Mouse (Mus musculus): ENCODE results near the gene Tfip11. TPM values are rescaled to one million over a fixed set of nuclear protein-coding genes. Genes with fewer than 3 reads are reported as not detected.

Tfip11 gene
- polyA plus RNA-seq, 1 experiment from 2014 or later = 30.9 TPM

DNA sequence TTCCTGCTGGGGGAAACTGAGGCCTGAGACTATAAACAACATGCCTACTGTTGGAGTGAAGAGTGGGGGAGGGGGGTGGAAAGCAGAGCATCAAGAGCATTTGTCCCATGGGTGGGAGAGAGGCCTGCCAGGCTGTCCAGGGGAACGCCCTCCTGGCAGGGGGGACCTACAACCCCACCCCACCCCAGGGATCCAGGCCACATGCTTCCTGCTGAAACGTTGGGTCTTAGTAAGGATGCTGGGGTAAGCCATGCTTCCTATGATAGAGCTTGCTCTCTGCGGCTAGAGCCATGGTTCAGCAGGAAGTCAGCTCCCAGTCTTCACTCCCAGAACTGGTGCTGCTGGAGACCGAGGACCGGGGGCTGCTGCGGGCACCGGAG is 42.0 kb upstream of the Tfip11 start:
- ATAC-seq (ENCODE audit: low FRiP score, low read depth) = no peak
- H3K9me3 ChIP-seq = no peaks in the 10 kb centered on the region
- 0 out of 2 replicates have a peak overlapping the region, but pooled peaks have one; percentile 30 for H3K27ac ChIP-seq (replicated peaks)
- peaks cover 4% of the 10 kb centered on the region for H3K4me1 ChIP-seq (replicated peaks)
- H3K4me3 ChIP-seq = no peak overlapping the region
- H3K9ac ChIP-seq = no peak overlapping the region
- 84% methylated on average over 7 of the region's 7 CpGs for WGBS
- H3K4me2 ChIP-seq = no peak overlapping the region
- no peaks in the 10 kb centered on the region for H3K36me3 ChIP-seq
- H3K27me3 ChIP-seq = no peaks in the 10 kb centered on the region

- peaks cover 4% of the 10 kb centered on the region; the same call in 1 of the 2 replicates for H3K4me1 ChIP-seq (replicated peaks)
These were observed 40.5 kb upstream of the Tfip11 start for GRCm38 (mm10) chr5:112285548-112286085.

GRCm38 (mm10) chr5:112286608-112286983 is 39.6 kb upstream of the Tfip11 start:
- peaks cover 11% of the 10 kb centered on the region for H3K4me1 ChIP-seq (replicated peaks)
- no peaks in the 10 kb centered on the region for H3K9me3 ChIP-seq
- 87% methylated on average over 2 of the region's 2 CpGs for WGBS
- no peaks in the 10 kb centered on the region for H3K36me3 ChIP-seq
- no peak for ATAC-seq (ENCODE audit: low FRiP score, low read depth)
- H3K9ac ChIP-seq = no peak overlapping the region
- H3K4me3 ChIP-seq = no peak overlapping the region
- H3K27ac ChIP-seq (replicated peaks) = no peak overlapping the region
- no peak overlapping the region for H3K4me2 ChIP-seq
- no peaks in the 10 kb centered on the region for H3K27me3 ChIP-seq

More at GRCm38 (mm10) chr5:112285548-112286085, 40.5 kb upstream of the Tfip11 start:
- H3K4me3 ChIP-seq = no peak overlapping the region
- WGBS = 90% methylated on average over 7 of the region's 7 CpGs
- H3K27ac ChIP-seq (replicated peaks) = no peak overlapping the region
- H3K27me3 ChIP-seq = no peaks in the 10 kb centered on the region
- no peaks in the 10 kb centered on the region for H3K9me3 ChIP-seq
- H3K9ac ChIP-seq = no peak overlapping the region
- H3K36me3 ChIP-seq = no peaks in the 10 kb centered on the region
- ATAC-seq (ENCODE audit: low FRiP score, low read depth) = no peak
- no peak overlapping the region for H3K4me2 ChIP-seq

DNA sequence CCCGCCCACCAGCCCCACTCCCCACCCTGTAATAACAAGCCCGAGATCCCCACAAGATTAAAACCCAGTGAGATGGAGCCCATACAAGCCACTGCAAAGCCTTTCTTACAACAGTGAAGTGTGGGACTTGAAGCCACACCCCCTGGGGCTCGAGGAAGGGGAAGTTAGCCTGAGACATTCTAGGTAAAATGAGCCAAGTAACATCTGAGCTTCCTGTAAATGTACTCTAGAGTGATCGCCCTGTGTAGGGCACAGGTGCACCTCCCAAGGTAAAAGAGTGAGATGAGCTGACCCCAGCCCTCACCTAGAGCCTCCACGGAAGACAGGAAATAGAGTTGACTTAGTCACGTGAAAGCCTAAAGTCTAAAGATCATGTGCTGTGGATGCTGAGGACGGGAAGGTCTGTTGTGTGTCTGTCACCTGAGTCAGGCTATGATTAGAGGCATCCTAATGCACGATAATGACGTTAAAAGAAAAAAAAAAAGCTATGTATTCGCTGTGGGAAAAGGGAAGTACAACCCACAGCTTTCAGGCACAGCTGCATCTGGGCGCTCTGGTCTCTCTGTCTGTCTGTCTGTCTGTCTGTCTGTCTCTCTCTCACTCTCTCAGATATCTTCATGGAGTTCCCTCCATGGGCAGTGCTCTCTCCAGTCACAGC is 39.0 kb upstream of the Tfip11 start:
- Histone ChIP-seq H3K27ac (replicated peaks) (no peak overlapping the region), H3K4me2 (no peak overlapping the region), H3K9ac (no peak overlapping the region), H3K4me3 (no peak overlapping the region), H3K27me3 (no peaks in the 10 kb centered on the region), H3K9me3 (no peaks in the 10 kb centered on the region), H3K4me1 (replicated peaks) (peaks cover 12% of the 10 kb centered on the region), H3K36me3 (no peaks in the 10 kb centered on the region)
- 84% methylated on average over 11 of the region's 11 CpGs for WGBS
- ATAC-seq (ENCODE audit: low FRiP score, low read depth) = no peak

GRCm38 (mm10) chr5:112287652-112288051 is 38.5 kb upstream of the Tfip11 start:
- ATAC-seq (ENCODE audit: low FRiP score, low read depth) = no peak

DNA sequence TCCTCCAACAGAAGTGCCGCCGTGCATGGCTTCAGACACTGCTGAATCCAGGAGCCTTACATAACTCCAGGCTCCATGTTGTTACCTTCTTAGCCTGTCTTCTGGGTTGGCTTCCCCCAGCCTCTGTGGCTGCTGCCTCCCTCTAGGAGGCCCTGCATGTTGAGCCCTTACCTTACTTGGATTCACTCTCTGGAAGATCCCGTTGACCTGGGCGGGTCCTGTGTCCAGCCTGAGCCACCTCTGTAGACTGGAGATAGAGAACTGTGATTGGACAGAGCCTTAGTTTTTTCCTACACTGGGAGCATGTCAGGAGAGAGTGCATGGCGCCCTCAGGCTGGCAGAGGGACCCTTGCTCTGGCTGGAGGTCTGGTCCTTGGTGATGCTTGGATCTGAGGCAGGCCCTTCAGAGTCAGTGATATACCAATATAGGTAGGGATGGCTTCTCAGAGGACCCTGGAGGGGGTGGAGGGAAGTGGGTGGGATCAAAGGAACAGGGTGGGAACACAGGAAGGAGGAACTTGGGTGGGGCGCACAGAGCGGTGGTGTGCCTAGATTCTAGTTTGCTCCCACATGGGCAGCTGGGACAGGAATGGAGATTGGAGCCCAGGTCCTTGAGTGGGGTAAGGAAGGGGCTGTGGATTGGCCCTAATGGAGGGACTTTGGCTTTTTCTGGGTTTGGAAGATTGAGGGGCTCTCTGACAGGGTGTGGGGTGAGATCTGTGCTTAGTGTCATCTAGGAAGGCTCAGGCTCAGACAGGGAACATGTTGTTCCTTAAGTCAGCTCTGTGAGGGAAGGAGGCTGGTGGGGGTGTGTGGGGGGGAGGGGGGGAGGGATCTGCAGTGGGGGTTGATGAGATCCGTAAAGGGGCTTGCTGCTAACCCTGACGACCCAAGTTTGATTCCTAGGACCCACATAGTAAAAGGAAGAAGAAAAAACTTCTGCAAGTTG is 37.7 kb upstream of the Tfip11 start:
- Histone ChIP-seq H3K4me2 (no peak overlapping the region), H3K9ac (no peak overlapping the region), H3K27ac (replicated peaks) (no peak overlapping the region), H3K27me3 (no peaks in the 10 kb centered on the region), H3K4me3 (no peak overlapping the region), H3K36me3 (no peaks in the 10 kb centered on the region), H3K4me1 (replicated peaks) (peaks cover 8% of the 10 kb centered on the region; the same call in 1 of the 2 replicates), H3K9me3 (no peaks in the 10 kb centered on the region)
- no peak for ATAC-seq (ENCODE audit: low FRiP score, low read depth)
- 86% methylated on average over 9 of the region's 9 CpGs for WGBS

More at GRCm38 (mm10) chr5:112287652-112288051, 38.5 kb upstream of the Tfip11 start:
- Histone ChIP-seq H3K36me3 (no peaks in the 10 kb centered on the region), H3K27ac (replicated peaks) (no peak overlapping the region), H3K4me1 (replicated peaks) (peaks cover 8% of the 10 kb centered on the region; the same call in 1 of the 2 replicates), H3K4me3 (no peak overlapping the region), H3K27me3 (no peaks in the 10 kb centered on the region), H3K9ac (no peak overlapping the region), H3K9me3 (no peaks in the 10 kb centered on the region), H3K4me2 (no peak overlapping the region)
- 93% methylated on average over 2 of the region's 2 CpGs for WGBS

DNA sequence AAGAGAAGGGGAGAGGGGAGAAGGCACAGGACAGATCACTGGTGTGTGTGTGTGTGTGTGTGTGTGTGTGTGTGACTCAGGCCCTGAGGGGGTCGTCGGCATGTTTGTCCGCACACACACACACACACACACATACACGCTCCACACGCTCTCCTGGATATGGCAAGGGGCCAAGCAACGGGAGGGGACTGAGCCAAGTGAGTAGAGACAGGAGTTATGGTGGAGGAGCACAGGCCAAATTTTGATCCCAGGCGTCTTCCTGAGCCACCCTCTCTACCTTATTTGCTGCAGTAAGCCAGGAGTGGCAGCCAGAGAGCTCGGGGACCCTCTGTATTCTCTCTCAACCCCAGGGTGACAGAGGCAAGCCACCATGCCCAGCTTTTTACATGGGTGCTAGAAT is 36.9 kb upstream of the Tfip11 start:
- no peak overlapping the region for H3K27ac ChIP-seq (replicated peaks)
- H3K27me3 ChIP-seq = no peaks in the 10 kb centered on the region
- no peak overlapping the region for H3K4me3 ChIP-seq
- ATAC-seq (ENCODE audit: low FRiP score, low read depth) = no peak
- H3K4me2 ChIP-seq = no peak overlapping the region
- WGBS = 59% methylated on average over 8 of the region's 8 CpGs
- no peaks in the 10 kb centered on the region for H3K36me3 ChIP-seq
- H3K4me1 ChIP-seq (replicated peaks) = peaks cover 8% of the 10 kb centered on the region; the same call in 1 of the 2 replicates
- no peaks in the 10 kb centered on the region for H3K9me3 ChIP-seq
- no peak overlapping the region for H3K9ac ChIP-seq

DNA sequence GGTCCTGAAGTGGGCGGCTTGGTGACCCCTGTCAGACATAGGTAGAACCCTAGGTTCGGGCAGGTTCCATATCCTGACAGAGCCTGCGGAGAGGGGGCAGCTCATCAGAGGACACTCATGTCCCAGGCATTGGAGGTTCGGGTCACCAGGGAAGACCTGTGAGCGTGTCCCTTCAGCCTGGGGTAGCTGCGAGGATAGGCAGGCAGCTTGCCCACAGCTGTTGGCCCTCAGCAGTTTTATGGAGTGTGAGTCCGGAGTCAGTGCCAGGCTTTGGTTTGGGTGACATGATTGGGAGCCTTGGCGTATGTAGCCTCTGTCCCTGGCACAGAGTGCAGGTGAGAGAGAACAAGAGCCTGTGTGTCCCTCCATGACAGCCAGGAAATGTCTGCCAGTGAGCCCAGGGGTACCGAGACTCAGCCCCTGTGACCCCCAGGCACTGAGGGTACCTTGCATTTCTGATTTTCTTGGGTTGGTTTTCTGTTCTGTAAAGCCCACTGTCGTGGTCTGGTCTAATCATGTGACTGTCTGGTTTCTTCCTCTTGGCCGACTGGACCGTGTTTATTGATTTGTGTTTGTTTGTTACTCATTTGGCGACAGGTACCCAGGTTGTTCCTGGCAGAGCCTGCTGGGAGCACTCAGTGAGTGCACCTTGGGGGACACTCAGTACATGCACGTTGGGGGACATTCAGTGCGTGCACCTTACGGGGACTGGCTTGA is 36.2 kb upstream of the Tfip11 start:
- H3K9me3 ChIP-seq = no peaks in the 10 kb centered on the region
- no peak overlapping the region for H3K4me2 ChIP-seq
- no peaks in the 10 kb centered on the region for H3K27me3 ChIP-seq
- H3K4me1 ChIP-seq (replicated peaks) = peaks cover 13% of the 10 kb centered on the region; the same call in 1 of the 2 replicates
- WGBS = 84% methylated on average over 16 of the region's 16 CpGs
- H3K9ac ChIP-seq = no peak overlapping the region
- no peak overlapping the region for H3K4me3 ChIP-seq
- H3K27ac ChIP-seq (replicated peaks) = no peak overlapping the region
- ATAC-seq (ENCODE audit: low FRiP score, low read depth) = no peak
- H3K36me3 ChIP-seq = no peaks in the 10 kb centered on the region

GRCm38 (mm10) chr5:112290536-112290880 is 35.6 kb upstream of the Tfip11 start:
- H3K4me2 ChIP-seq = no peak overlapping the region
- H3K27me3 ChIP-seq = no peaks in the 10 kb centered on the region
- H3K4me1 ChIP-seq (replicated peaks) = peaks cover 15% of the 10 kb centered on the region; the same call in 1 of the 2 replicates
- ATAC-seq (ENCODE audit: low FRiP score, low read depth) = no peak
- WGBS = 81% methylated on average over 8 of the region's 8 CpGs
- H3K4me3 ChIP-seq = no peak overlapping the region
- no peaks in the 10 kb centered on the region for H3K36me3 ChIP-seq
- no peak overlapping the region for H3K9ac ChIP-seq
- H3K9me3 ChIP-seq = no peaks in the 10 kb centered on the region
- H3K27ac ChIP-seq (replicated peaks) = no peak overlapping the region

GRCm38 (mm10) chr5:112291866-112292265 is 34.3 kb upstream of the Tfip11 start:
- no peak overlapping the region for H3K4me3 ChIP-seq
- no peak for ATAC-seq (ENCODE audit: low FRiP score, low read depth)
- 70% methylated on average over 5 of the region's 5 CpGs for WGBS
- H3K9ac ChIP-seq = no peak overlapping the region
- H3K36me3 ChIP-seq = no peaks in the 10 kb centered on the region
- H3K27ac ChIP-seq (replicated peaks) = no peak overlapping the region
- peaks cover 21% of the 10 kb centered on the region for H3K4me1 ChIP-seq (replicated peaks)
- H3K4me2 ChIP-seq = no peak overlapping the region
- H3K9me3 ChIP-seq = no peaks in the 10 kb centered on the region
- no peaks in the 10 kb centered on the region for H3K27me3 ChIP-seq

GRCm38 (mm10) chr5:112292343-112292980 is 33.7 kb upstream of the Tfip11 start:
- Histone ChIP-seq H3K9me3 (no peaks in the 10 kb centered on the region), H3K36me3 (no peaks in the 10 kb centered on the region), H3K27me3 (no peaks in the 10 kb centered on the region), H3K4me1 (replicated peaks) (peaks cover 25% of the 10 kb centered on the region), H3K4me3 (no peak overlapping the region), H3K27ac (replicated peaks) (no peak overlapping the region), H3K9ac (no peak overlapping the region), H3K4me2 (no peak overlapping the region)
- ATAC-seq (ENCODE audit: low FRiP score, low read depth) = no peak
- 73% methylated on average over 17 of the region's 17 CpGs for WGBS
